Mouse (Mus musculus) cerebellum, adult 18-20 months (tissue): Measurements from ENCODE around the gene Ppm1k.
"Not testable (repeated sequence)": the region's sequence is repeated elsewhere in the genome, so short reads cannot be mapped to it uniquely, and the experiment has no call there.

ENCODE experiments used
- DNase-seq, 2 experiments: peaks; one replicate each; pipeline ENCODE4 v3.0.0; 2021

Ppm1k gene

DNA sequence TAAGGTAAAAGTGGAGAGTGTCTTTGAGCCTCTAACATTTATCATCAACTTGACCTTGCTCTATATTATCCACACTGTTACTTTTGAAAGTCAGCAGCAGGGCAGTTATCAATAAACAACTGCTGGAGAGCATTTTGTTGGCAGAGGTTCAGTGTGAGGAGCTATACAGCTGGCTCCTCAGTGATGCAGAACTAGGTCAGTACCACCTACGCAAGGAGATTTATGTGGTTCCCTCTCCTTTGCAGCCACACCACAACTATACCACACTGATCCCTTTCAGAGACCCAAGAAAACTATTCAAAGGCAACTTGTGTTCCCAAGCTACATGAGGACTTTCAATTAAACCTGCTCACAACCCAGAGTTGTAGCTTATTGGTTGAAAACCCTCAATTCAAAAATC is 3.8 kb downstream of the Ppm1k start:
- DNase-seq = no peak

DNA sequence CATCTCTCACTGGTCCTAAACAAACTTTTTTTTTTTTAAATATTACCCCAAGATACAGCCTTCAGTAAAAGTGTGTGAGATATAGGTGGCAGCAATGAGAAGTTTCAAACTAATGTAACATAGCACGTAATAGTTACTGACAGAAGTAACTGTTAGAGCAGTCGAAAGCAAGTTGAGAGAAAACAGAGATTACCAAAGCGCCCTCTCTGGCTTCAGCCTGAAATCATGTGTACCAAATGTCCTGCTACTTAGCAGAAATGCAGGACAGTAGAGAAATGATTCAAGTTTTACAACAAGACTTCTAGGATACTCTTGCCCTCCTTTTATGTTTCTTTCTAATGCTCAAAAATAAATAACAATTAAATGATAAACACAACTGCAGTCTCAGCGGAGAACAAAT is 4.3 kb downstream of the Ppm1k start:
- DNase-seq = no peak

DNA sequence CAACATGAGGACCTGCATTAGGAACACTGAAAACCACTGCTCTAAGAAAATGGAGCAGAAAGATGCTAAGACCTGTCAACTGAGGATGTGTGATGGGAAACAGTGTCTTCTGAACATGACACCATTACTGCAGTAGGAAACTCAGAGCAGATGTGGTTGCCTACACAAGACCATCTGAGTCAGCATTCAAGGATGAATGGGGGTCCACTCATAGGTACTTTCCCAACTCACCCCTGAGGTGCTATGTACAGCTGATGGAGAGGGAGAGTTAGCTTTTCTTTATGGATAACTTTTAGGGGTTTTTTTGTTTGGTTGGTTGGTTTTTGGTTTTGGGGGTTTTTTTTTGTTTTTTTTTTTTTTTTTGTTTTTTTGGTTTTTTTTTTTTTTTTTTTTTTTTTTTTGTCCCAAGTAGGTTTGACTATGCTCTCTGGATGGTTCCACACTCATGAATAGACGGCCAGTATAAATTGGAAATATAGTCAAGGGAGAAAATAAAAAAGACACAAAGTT is 5.9 kb downstream of the Ppm1k start:
- no peak for DNase-seq

DNA sequence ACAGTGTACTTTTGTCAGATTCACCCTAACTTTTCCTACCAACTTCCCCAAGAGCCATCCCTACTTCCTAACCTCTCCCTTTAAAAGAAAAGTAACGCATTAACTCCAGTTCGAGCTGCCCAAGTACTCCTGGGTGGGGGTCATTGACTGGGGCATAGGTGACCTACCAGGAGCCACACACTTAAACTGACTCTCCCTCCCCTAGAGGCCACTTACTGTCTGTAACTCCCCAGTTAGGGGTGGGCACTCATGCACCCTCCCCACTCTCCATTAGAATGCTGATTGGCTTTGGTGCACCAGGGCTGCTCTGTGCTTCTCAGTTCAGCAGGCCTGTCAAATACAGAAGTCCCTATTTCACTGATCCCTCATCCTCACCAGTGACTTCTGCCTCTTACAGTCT is 8.3 kb downstream of the Ppm1k start:
- no peak for DNase-seq

DNA sequence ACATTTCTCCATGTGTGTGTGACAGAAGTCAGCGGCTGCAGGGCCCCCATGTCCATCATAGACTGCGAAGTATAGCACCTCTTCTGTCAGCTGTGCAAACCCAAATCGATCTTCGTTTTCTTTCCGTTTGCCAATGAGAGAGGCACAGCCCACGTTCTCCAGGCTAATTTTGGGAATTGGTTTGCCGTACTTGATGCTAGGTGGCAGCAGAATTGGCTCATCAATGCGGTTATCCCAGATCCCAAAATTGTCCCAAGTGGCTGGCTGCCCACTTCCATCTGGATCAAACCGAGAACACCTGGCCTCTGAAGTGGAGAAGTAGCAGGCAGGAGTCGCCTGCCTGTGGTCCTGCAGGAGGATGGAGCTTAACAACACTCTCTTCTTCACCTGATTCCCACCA is 10.5 kb downstream of the Ppm1k start:
- DNase-seq = no peak

DNA sequence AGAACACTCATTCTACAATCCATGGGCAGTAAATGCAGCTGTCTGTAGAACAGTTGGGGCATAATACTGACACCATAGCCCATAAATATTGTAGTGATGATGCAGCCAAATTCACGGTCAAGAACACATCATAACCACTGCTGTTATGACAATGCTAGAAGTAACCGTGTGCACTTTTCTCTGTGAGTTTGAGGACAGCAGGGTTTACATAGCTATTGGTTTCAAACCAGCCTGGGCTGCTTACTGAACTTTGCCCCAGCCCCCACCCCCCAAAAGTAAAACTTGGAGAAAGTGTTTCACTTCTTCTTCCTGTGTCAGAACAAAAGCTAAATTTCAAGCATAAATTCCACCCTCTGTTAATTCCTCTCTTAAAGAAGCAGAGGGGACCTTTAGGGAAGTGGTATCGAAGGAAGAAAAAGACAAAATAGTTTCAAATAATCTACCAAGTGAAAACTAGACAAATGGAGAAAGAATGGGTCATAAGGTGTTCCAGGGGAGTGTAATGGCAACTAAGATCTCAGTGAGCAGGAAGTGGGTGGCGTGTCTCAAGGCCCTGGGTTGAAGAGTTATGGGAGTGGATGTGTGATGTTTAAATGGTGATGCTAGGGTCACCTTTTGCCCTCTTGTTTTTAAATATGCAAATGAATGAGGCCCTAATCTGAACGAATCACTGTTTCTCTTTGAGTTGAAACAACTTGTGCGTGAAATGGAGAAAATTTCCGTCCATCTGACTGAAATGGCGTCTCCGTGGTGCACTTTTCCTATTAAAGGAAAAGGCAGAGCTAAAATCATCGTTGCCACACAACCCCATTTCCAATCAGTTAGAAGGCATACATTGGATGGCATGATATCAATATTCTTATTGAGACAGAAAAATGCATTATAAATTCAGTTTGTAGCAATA is 14.3 kb downstream of the Ppm1k start:
- DNase-seq = no peak

DNA sequence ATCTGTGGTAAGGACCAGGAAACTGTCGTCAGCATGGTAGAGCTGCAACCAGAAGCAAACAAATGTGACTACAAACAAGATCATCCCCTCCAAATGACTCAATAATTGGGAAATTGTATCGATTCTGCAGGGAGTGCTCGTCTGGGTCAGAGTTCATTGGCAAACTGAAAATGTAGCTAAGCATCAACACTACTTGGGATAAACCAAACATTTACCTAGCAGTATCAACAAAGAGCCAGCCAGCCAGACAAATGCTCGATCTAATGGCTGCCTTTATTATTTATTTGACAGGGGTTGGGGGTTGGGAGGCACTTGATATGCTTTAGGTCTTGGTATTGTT is 21.3 kb downstream of the Ppm1k start:
- DNase-seq = no peak

DNA sequence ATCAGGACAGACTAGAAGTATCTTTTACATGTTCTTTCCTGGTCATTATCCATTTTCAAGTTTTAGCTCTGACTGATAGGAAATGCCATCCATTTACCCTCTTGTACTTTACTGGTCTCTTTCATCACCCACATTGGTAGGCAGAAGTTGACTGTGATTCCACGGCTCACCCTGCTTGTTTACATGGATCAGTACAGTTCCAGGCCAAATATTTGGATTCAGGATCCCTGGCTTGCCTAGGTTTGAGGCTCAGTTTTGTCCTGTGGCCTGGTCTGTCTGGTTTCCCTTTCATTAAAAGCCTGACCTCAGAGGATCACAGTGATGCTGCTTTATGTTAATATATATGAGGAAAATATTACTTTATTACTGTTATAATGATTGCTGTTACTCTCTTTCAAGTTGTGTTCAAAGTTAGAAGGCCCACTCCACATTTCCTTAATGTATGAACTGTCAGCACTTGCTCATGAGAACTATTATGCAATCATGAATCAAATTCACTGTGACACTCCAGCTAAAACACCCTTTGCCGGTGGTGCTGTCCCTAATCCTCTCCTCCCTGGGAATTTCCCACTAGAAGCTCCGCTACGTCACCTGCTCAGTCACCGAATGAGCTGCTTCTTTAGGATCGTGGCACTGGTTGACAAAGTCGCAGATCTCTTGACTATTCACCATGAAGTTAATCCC is 21.8 kb downstream of the Ppm1k start:
- DNase-seq = no peak

DNA sequence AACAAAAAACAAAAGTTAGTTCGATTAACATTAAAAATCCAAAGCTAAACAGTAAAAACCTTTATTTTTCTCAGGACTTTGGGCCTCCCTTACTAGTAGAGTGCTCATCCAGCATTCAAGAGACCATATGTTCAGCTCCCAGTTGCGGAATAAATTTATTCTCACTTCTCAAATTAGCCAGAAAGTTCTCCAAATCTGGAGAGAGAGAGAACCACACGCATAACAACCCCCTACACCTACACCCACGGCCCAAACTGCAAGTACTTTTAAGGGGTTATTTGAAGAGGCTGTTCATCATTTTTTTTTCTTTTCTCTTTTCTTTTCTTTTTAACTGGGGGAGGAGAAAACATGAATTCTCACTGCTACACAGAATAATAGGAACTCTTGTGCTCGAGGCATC is 23.4 kb downstream of the Ppm1k start:
- DNase-seq = no peak

DNA sequence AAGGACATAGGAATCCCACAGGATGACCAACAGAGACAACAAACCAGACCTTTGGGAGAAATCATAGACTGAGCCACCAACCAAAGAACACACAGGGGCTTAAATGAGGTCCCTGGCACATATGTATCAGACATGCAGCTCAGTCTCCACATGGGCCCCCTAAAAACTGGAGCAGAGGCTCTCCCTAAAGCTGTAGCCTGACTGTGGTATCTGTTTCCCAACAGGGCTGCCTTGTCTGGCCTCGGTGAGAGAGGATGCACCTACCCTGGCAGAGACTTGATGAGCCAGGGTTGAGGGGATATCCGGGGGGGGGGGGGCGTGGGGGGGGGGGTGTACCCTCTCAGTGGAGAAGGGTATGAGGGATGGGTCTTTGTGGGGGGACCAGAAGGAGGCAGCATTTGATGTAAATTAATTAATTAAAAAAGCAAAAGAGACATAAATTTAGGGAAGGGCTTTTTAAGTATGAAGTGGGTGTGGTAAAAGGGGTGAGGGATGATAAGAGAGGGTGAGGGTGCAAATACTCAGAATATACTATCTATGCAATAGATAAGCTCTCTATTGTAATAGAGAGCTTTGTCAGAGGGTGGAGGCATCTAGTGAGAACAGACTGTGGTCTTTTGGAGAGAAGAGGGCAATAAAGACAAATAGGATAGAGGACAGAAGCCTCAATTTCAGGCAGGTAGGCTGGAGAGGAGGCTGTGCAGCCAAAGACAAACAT is 31.4 kb downstream of the Ppm1k start:
- no peak for DNase-seq

DNA sequence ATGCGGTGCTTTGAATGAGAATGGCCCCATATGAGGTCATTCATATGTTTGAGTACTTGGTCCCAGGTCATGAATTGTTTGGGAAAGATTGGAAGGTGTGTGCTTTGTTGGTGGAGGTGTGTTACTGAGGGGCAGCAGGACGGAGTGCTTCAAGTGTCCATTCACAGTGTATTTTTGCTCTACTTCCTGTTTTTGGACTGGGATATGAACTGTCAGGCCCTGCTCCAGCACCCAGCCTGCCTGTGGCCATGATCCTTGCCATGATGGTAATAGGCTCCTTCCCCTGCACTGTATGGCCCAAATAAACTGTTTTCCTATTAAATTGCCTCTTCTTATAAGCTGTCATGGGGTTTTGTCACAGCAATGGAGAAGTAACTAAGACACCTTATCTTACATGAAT is 36.1 kb downstream of the Ppm1k start:
- DNase-seq = no peak

DNA sequence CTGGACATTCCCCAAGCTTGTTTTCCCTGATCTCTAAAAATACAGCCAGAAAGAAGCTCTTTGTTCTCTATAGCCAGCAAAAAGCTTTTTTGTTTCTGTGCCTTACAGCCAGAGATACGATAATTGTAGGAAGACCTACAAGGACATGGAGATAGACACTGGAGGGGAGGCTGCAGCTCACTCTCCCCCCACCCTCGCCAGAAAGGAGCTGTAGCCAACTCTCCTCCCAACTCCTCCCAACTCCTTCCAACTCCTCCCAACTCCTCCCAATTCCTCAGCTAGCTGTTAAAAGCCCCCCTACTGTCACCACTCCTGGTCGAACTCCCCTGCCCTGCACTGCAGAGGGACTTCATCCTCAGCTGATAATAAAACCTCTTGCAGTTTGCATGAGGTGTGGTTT is 67.1 kb downstream of the Ppm1k start:
- not testable (repeated sequence) for DNase-seq
